ENCODE assay signal across 10 mouse cellular contexts in the genomic region with DNA sequence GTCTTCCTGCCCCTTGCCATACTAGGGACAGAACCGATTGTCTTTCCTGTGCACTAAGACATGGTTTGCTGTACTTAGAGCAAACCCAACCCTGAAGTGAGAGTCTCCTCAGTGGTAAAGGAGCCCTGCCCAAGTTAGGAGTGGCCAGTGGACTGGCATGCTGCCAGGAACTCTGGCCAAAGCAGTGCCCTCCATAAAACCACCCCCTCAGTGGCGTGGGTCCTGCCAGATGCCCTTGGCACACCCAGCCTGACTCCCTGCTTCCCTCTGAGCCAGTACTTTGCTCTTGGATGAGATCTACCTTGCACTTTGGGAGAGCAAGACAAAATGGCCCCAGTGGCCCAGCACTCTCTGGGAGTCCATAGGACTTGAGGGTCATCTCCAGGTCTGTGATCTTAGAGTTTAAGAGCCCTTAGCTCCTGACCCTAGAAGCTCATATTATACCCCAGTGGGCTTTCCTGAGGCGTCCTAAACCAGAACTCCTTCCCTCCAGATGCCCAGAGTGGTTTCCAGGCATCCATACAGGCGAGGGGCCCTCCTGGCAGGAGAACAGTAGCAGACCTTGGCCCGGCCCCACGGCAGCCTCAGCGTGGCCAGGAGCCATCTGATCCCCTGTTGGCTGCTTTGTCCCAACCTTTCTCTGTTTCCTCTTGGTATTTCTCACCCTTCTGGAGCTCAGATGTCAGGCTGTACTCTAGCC. TPM values are rescaled to one million over a fixed set of nuclear protein-coding genes. Genes with fewer than 3 reads are reported as not detected.
A peak's percentile ranks its signal among the peaks of the same experiment; 100 is the strongest.
DNase-seq lines count a peak whose midpoint lies in the region; ATAC-seq lines count a peak whose summit lies in the region.
"Had no signal": no experiment of that assay in that cellular context is flagged by ENCODE, and none has a peak within 500 bp of the region (broad histone marks: within the 10 kb centered on the region; RNA-seq: fewer than 3 reads in every experiment).

No protein-coding gene starts in this region.

- H3K9me3 ChIP-seq in embryonic facial prominence, embryonic 14.5 days (ENCODE audit: control insufficient read depth, low read length) = no peaks in the 10 kb centered on the region

- DNase-seq in gastrocnemius, postnatal 10 days = peak; percentile 42
- DNase-seq in gastrocnemius, postnatal 36 days = no peak
- DNase-seq in Muller cell, postnatal 12 days (ENCODE audit: inconsistent ontology term) = peak; percentile 72
- DNase-seq in embryonic facial prominence, embryonic 14.5 days (ENCODE audit: low spot score) = peak; percentile 27
- peak; percentile 85 to 88 for DNase-seq in kidney, adult 8-10 months
- peak; percentile 71 for DNase-seq in lung, postnatal 36 days
- DNase-seq in frontal cortex, postnatal 10 days (ENCODE audit: low spot score in 2 of 2) = no peak
- DNase-seq in natural killer cell, adult 2 months (ENCODE audit: low spot score in 2 of 2) = no peak

- ATAC-seq in embryonic facial prominence, embryonic 14.5 days (ENCODE audit: low read depth) = peak; percentile 58; the same call in 1 of the 2 replicates

- H3K36me3 ChIP-seq in embryonic facial prominence, embryonic 14.5 days (ENCODE audit: control insufficient read depth, insufficient read depth, low read length) = peaks cover 84% of the 10 kb centered on the region

- H3K4me3 ChIP-seq in embryonic facial prominence, embryonic 14.5 days (ENCODE audit: low read depth, low read length) = no peak overlapping the region

- H3K9ac ChIP-seq in embryonic facial prominence, embryonic 14.5 days (ENCODE audit: low read depth, low read length) = peak overlapping the region; percentile 14; the same call in 1 of the 2 replicates

- H3K27ac ChIP-seq in embryonic facial prominence, embryonic 14.5 days (replicated peaks; ENCODE audit: low read depth, low read length) = peak overlapping the region; percentile 48

- H3K27me3 ChIP-seq in embryonic facial prominence, embryonic 14.5 days (replicated peaks; ENCODE audit: control insufficient read depth, insufficient read depth, low read length) = no peaks in the 10 kb centered on the region
- H3K27me3 ChIP-seq: CH12.LX had no signal

- H3K4me1 ChIP-seq in embryonic facial prominence, embryonic 14.5 days (ENCODE audit: control insufficient read depth, insufficient read depth, low read length) = peaks cover 5% of the 10 kb centered on the region; the same call in 1 of the 2 replicates

- intact Hi-C loops in gastrocnemius, postnatal 36 days (cut with DNase I) = loop anchor here (5.0 kb wide), 1 partner anchor 126 kb away; a partner anchor contains a TSS

- no peak overlapping the region for H3K4me2 ChIP-seq in embryonic facial prominence, embryonic 14.5 days (ENCODE audit: low read depth, low read length)

- WGBS in embryonic facial prominence, embryonic 14.5 days = 54% methylated on average over 7 of the region's 7 CpGs

RNA-seq across cellular contexts. Expression of a gene that starts 13.8 kb away (rescaled TPM):
- total RNA-seq in gastrocnemius, postnatal 10 days (2021) = not detected
- not detected for total RNA-seq in gastrocnemius, postnatal 36 days (2021)
- polyA plus RNA-seq in embryonic facial prominence, embryonic 14.5 days (2014; fragmentation: Nextera tagmentation; extraction: Ambion mirVana) = not detected in 2 replicates
- total RNA-seq: CH12.LX; common myeloid progenitor, adult 5-6 weeks had no signal

RNA-seq across cellular contexts. Expression of a gene that starts 51.1 kb away (rescaled TPM):
- total RNA-seq in gastrocnemius, postnatal 10 days (2021) = under 1 TPM; 0.05 to 0.11 TPM
- total RNA-seq in gastrocnemius, postnatal 36 days (2021) = not detected
- 0.62 and 0.89 TPM in 2 replicates for polyA plus RNA-seq in embryonic facial prominence, embryonic 14.5 days (2014; fragmentation: Nextera tagmentation; extraction: Ambion mirVana)
- total RNA-seq: common myeloid progenitor, adult 5-6 weeks had no signal

RNA-seq across cellular contexts. Expression of a gene that starts 59.5 kb away (rescaled TPM):
- total RNA-seq in gastrocnemius, postnatal 10 days (2021) = 1 to 10 TPM; 2.8 TPM
- total RNA-seq in gastrocnemius, postnatal 36 days (2021) = 1 to 10 TPM; 5.3 to 6.0 TPM
- 20.0 and 20.3 TPM in 2 replicates for polyA plus RNA-seq in embryonic facial prominence, embryonic 14.5 days (2014; fragmentation: Nextera tagmentation; extraction: Ambion mirVana)

Comparison
In these comparisons a context has a peak if more than half of its experiments do, and no peak if none do; other contexts are left out.
1. DNase-seq: peak in gastrocnemius, postnatal 10 days (single experiment), Muller cell, postnatal 12 days (single experiment), embryonic facial prominence, embryonic 14.5 days (single experiment), kidney, adult 8-10 months (2 of 2) and lung, postnatal 36 days (single experiment); none in gastrocnemius, postnatal 36 days (0 of 2), frontal cortex, postnatal 10 days (0 of 2) and natural killer cell, adult 2 months (0 of 2).